Mouse (Mus musculus): Measurements from ENCODE around the gene Jmy.
A peak's percentile ranks its signal among the peaks of the same experiment; 100 is the strongest.

- TF ChIP-seq USF1 (IDR thresholded peaks at IDR 0.05; ENCODE audit: low read depth) (peak; percentile 37), E2F4 (IDR thresholded peaks at IDR 0.05; ENCODE audit: insufficient read depth) (no peak), POLR2A (IDR thresholded peaks at IDR 0.05; ENCODE audit: insufficient read length, low read depth) (peak; percentile 95), MYOD1 (IDR thresholded peaks at IDR 0.05; ENCODE audit: control insufficient read depth in 1 of 3, insufficient read length in 2 of 3, low read depth in 2 of 3) (no peak), CEBPB (IDR thresholded peaks at IDR 0.05; ENCODE audit: insufficient read depth, poor library complexity, severe bottlenecking) (no peak)
These were observed at the start of gene Jmy for GRCm38 (mm10) chr13:93499167-93499972.
